Mouse (Mus musculus): ENCODE results near the gene Olfr544. TPM values are rescaled to one million over a fixed set of nuclear protein-coding genes. Genes with fewer than 3 reads are reported as not detected.

The Olfr544 gene
- polyA plus RNA-seq, 1 experiment from 2014 or later, result not detected

Other genes starting within 250 kb of the Olfr544 start
- 20.1 and 22.5 TPM in 2 replicates for gene Rhog, start 232.3 kb downstream of the Olfr544 start, polyA plus RNA-seq (2015; fragmentation: Nextera tagmentation; extraction: Ambion mirVana)
- gene Stim1, start 220.5 kb downstream of the Olfr544 start, polyA plus RNA-seq (2015; fragmentation: Nextera tagmentation; extraction: Ambion mirVana), result 10.2 and 11.6 TPM in 2 replicates
- 46.7 and 55.0 TPM in 2 replicates for gene Rrm1, start 46.6 kb downstream of the Olfr544 start, polyA plus RNA-seq (2015; fragmentation: Nextera tagmentation; extraction: Ambion mirVana)
- gene Olfr543, start 6.6 kb downstream of the Olfr544 start, polyA plus RNA-seq (2015; fragmentation: Nextera tagmentation; extraction: Ambion mirVana), result 0.48 and 0.50 TPM in 2 replicates
- gene Olfr545, start 11.3 kb upstream of the Olfr544 start, polyA plus RNA-seq (2015; fragmentation: Nextera tagmentation; extraction: Ambion mirVana), result 0.38 TPM in 1 of 2 replicates, not detected in the other
- gene Olfr547, start 46.4 kb upstream of the Olfr544 start, polyA plus RNA-seq (2015; fragmentation: Nextera tagmentation; extraction: Ambion mirVana), result not detected in 2 replicates
- gene Olfr548-ps1, start 52.6 kb upstream of the Olfr544 start, polyA plus RNA-seq (2015; fragmentation: Nextera tagmentation; extraction: Ambion mirVana), result not detected in 2 replicates
- gene Olfr549, start 61.6 kb upstream of the Olfr544 start, polyA plus RNA-seq (2015; fragmentation: Nextera tagmentation; extraction: Ambion mirVana), result not detected in 2 replicates
- 0.15 and 0.36 TPM in 2 replicates for gene Trim21, start 77.2 kb upstream of the Olfr544 start, polyA plus RNA-seq (2015; fragmentation: Nextera tagmentation; extraction: Ambion mirVana)
- not detected in 2 replicates for gene Olfr550, start 83.1 kb upstream of the Olfr544 start, polyA plus RNA-seq (2015; fragmentation: Nextera tagmentation; extraction: Ambion mirVana)
- gene Olfr551, start 103.6 kb upstream of the Olfr544 start, polyA plus RNA-seq (2015; fragmentation: Nextera tagmentation; extraction: Ambion mirVana), result not detected in 2 replicates
- 0.06 TPM in 1 of 2 replicates, not detected in the other for gene Olfr552, start 109.5 kb upstream of the Olfr544 start, polyA plus RNA-seq (2015; fragmentation: Nextera tagmentation; extraction: Ambion mirVana)
- gene Olfr553, start 129.9 kb upstream of the Olfr544 start, polyA plus RNA-seq (2015; fragmentation: Nextera tagmentation; extraction: Ambion mirVana), result not detected in 2 replicates
- not detected in 2 replicates for gene Olfr554, start 150.1 kb upstream of the Olfr544 start, polyA plus RNA-seq (2015; fragmentation: Nextera tagmentation; extraction: Ambion mirVana)
- gene Olfr555, start 170.5 kb upstream of the Olfr544 start, polyA plus RNA-seq (2015; fragmentation: Nextera tagmentation; extraction: Ambion mirVana), result not detected in 2 replicates
- not detected in 2 replicates for gene Olfr556, start 176.6 kb upstream of the Olfr544 start, polyA plus RNA-seq (2015; fragmentation: Nextera tagmentation; extraction: Ambion mirVana)
- 9.3 and 12.3 TPM in 2 replicates for gene Trim68, start 199.0 kb upstream of the Olfr544 start, polyA plus RNA-seq (2015; fragmentation: Nextera tagmentation; extraction: Ambion mirVana)
- not detected in 2 replicates for gene Olfr557, start 207.6 kb upstream of the Olfr544 start, polyA plus RNA-seq (2015; fragmentation: Nextera tagmentation; extraction: Ambion mirVana)
- gene Olfr558, start 213.9 kb upstream of the Olfr544 start, polyA plus RNA-seq (2015; fragmentation: Nextera tagmentation; extraction: Ambion mirVana), result 2.5 and 2.7 TPM in 2 replicates
- gene Olfr33, start 230.8 kb upstream of the Olfr544 start, polyA plus RNA-seq (2015; fragmentation: Nextera tagmentation; extraction: Ambion mirVana), result not detected in 2 replicates
- gene Olfr559, start 239.2 kb upstream of the Olfr544 start, polyA plus RNA-seq (2015; fragmentation: Nextera tagmentation; extraction: Ambion mirVana), result not detected in 2 replicates